8 mouse cellular contexts compared by ENCODE assay signal in genomic region chr19:5473720-5474119, GRCm38 (mm10). TPM values are rescaled to one million over a fixed set of nuclear protein-coding genes. Genes with fewer than 3 reads are reported as not detected.
DNase-seq lines count a peak whose midpoint lies in the region; ATAC-seq and TF ChIP-seq lines count a peak whose summit lies in the region.

Efemp2 (plus strand) TSS chr19:5473954.

- TF ChIP-seq POLR2A in spleen, adult 2 months (IDR thresholded peaks at IDR 0.05; ENCODE audit: low read depth, low read length): no peak
- TF ChIP-seq POLR2A in myocyte (IDR thresholded peaks at IDR 0.05; ENCODE audit: insufficient read length, low read depth): peak; percentile 78

- no peaks in the 10 kb centered on the region for H3K9me3 ChIP-seq in embryonic facial prominence, embryonic 15.5 days (replicated peaks)
- H3K9me3 ChIP-seq in heart, embryonic 12.5 days (replicated peaks): no peaks in the 10 kb centered on the region
- no peaks in the 10 kb centered on the region for H3K9me3 ChIP-seq in kidney, embryonic 16.5 days (ENCODE audit: low read length)
- no peaks in the 10 kb centered on the region for H3K9me3 ChIP-seq in liver, embryonic 12.5 days (replicated peaks)

- H3ac ChIP-seq in myocyte (ENCODE audit: control insufficient read depth, insufficient read length): peak within 1 kb of the TSS; percentile 75

- peak; percentile 70 for ATAC-seq in embryonic facial prominence, embryonic 15.5 days (ENCODE audit: insufficient number of reproducible peaks, low FRiP score, low TSS enrichment, low read depth)
- ATAC-seq in heart, embryonic 12.5 days (ENCODE audit: insufficient number of reproducible peaks, low FRiP score): peak; percentile 79
- ATAC-seq in kidney, embryonic 16.5 days (ENCODE audit: low FRiP score, low TSS enrichment): peak; percentile 77
- peak; percentile 70 for ATAC-seq in liver, embryonic 12.5 days

- H3K9ac ChIP-seq in embryonic facial prominence, embryonic 15.5 days: peak within 1 kb of the TSS; percentile 74
- peak within 1 kb of the TSS; percentile 89 for H3K9ac ChIP-seq in heart, embryonic 12.5 days
- H3K9ac ChIP-seq in kidney, embryonic 16.5 days (replicated peaks; ENCODE audit: low read length): peak within 1 kb of the TSS; percentile 86
- peak within 1 kb of the TSS; percentile 67 for H3K9ac ChIP-seq in liver, embryonic 12.5 days

- peak within 1 kb of the TSS; percentile 38; the same call in 1 of the 2 replicates for H3K4me3 ChIP-seq in spleen, adult 2 months (ENCODE audit: extremely low read depth, insufficient read depth, insufficient read length)
- H3K4me3 ChIP-seq in embryonic facial prominence, embryonic 15.5 days (replicated peaks): peak within 1 kb of the TSS; percentile 65
- peak within 1 kb of the TSS; percentile 74 for H3K4me3 ChIP-seq in heart, embryonic 12.5 days
- peak within 1 kb of the TSS; percentile 64 for H3K4me3 ChIP-seq in kidney, embryonic 16.5 days (ENCODE audit: low read length)
- peak within 1 kb of the TSS; percentile 61 for H3K4me3 ChIP-seq in liver, embryonic 12.5 days
- H3K4me3 ChIP-seq in myocyte: peak within 1 kb of the TSS; percentile 62

- H3K36me3 ChIP-seq in spleen, adult 2 months (ENCODE audit: control insufficient read depth, insufficient read depth, low read length): no peaks in the 10 kb centered on the region
- H3K36me3 ChIP-seq in embryonic facial prominence, embryonic 15.5 days: peaks cover 22% of the 10 kb centered on the region
- peaks cover 18% of the 10 kb centered on the region for H3K36me3 ChIP-seq in heart, embryonic 12.5 days
- H3K36me3 ChIP-seq in kidney, embryonic 16.5 days (ENCODE audit: insufficient read depth, low read length): peaks cover 8% of the 10 kb centered on the region
- H3K36me3 ChIP-seq in liver, embryonic 12.5 days: 0 out of 2 replicates have a peak, but pooled peaks cover 5% of the 10 kb centered on the region
- H3K36me3 ChIP-seq in myocyte (ENCODE audit: control insufficient read depth, insufficient read depth): peaks cover 5% of the 10 kb centered on the region

- peak within 1 kb of the TSS; percentile 82 for H3K4me2 ChIP-seq in embryonic facial prominence, embryonic 15.5 days (replicated peaks)
- peak within 1 kb of the TSS; percentile 82 for H3K4me2 ChIP-seq in heart, embryonic 12.5 days
- peak within 1 kb of the TSS; percentile 66 for H3K4me2 ChIP-seq in kidney, embryonic 16.5 days (replicated peaks; ENCODE audit: low read depth, low read length)
- H3K4me2 ChIP-seq in liver, embryonic 12.5 days: peak within 1 kb of the TSS; percentile 88
- peak within 1 kb of the TSS; percentile 95 for H3K4me2 ChIP-seq in myocyte (ENCODE audit: low read depth)

- H3K4me1 ChIP-seq in spleen, adult 2 months (ENCODE audit: control insufficient read depth, insufficient read depth, insufficient read length): peaks cover 2% of the 10 kb centered on the region
- H3K4me1 ChIP-seq in embryonic facial prominence, embryonic 15.5 days: peaks cover 39% of the 10 kb centered on the region
- H3K4me1 ChIP-seq in heart, embryonic 12.5 days (replicated peaks): peaks cover 32% of the 10 kb centered on the region
- peaks cover 21% of the 10 kb centered on the region for H3K4me1 ChIP-seq in kidney, embryonic 16.5 days (ENCODE audit: insufficient read depth, low read length)
- H3K4me1 ChIP-seq in liver, embryonic 12.5 days: peaks cover 31% of the 10 kb centered on the region

- H3K27ac ChIP-seq in spleen, adult 2 months (ENCODE audit: insufficient read depth, low read length): no peak within 1 kb of the TSS; the same call in 1 of the 2 replicates
- H3K27ac ChIP-seq in embryonic facial prominence, embryonic 15.5 days (replicated peaks): peak within 1 kb of the TSS; percentile 93
- peak within 1 kb of the TSS; percentile 86 for H3K27ac ChIP-seq in heart, embryonic 12.5 days (ENCODE audit: poor library complexity, severe bottlenecking)
- peak within 1 kb of the TSS; percentile 84 for H3K27ac ChIP-seq in kidney, embryonic 16.5 days (ENCODE audit: low read length)
- peak within 1 kb of the TSS; percentile 65 for H3K27ac ChIP-seq in liver, embryonic 12.5 days

- peaks cover 13% of the 10 kb centered on the region for H3K27me3 ChIP-seq in spleen, adult 2 months (ENCODE audit: control insufficient read depth, insufficient read depth, low read length)
- no peaks in the 10 kb centered on the region for H3K27me3 ChIP-seq in embryonic facial prominence, embryonic 15.5 days
- no peaks in the 10 kb centered on the region for H3K27me3 ChIP-seq in heart, embryonic 12.5 days (replicated peaks)
- H3K27me3 ChIP-seq in kidney, embryonic 16.5 days (ENCODE audit: insufficient read depth, low read length): no peaks in the 10 kb centered on the region
- H3K27me3 ChIP-seq in liver, embryonic 12.5 days (replicated peaks): peaks cover 31% of the 10 kb centered on the region
- H3K27me3 ChIP-seq in myocyte (ENCODE audit: control insufficient read depth, insufficient read depth, insufficient read length): no peaks in the 10 kb centered on the region

- peaks cover 19% of the 10 kb centered on the region for H3K79me2 ChIP-seq in myocyte (ENCODE audit: control insufficient read depth, insufficient read depth)

- DNase-seq in spleen, adult 2 months (ENCODE audit: low read depth in 1 of 2, low spot score in 2 of 2): peak in 1 of 2 experiments; percentile 43
- no peak for DNase-seq in spleen, adult 12 weeks (ENCODE audit: low spot score)
- DNase-seq in thymus, adult 18-20 months: peak; percentile 53 to 61

- 28% methylated on average over 22 of the region's 22 CpGs for WGBS in spleen, adult 2 months
- under 1% methylated on average over 22 of the region's 22 CpGs for WGBS in embryonic facial prominence, embryonic 15.5 days
- WGBS in heart, embryonic 12.5 days: 2% methylated on average over 22 of the region's 22 CpGs
- WGBS in kidney, embryonic 16.5 days: 2% methylated on average over 22 of the region's 22 CpGs
- 2% methylated on average over 22 of the region's 22 CpGs for WGBS in liver, embryonic 12.5 days (ENCODE audit: insufficient replicate concordance)

- no peak for TF ChIP-seq CTCF in spleen, adult 2 months (IDR thresholded peaks at IDR 0.05; ENCODE audit: extremely low read depth, insufficient read depth, insufficient read length, insufficient replicate concordance)

TF ChIP-seq in myocyte, 11 proteins besides CTCF, POLR2A, EP300 and RAD21:
- TF ChIP-seq TCF3 (IDR thresholded peaks at IDR 0.05; ENCODE audit: insufficient read length, low read depth) (no peak), MYOG (IDR thresholded peaks at IDR 0.05; ENCODE audit: control insufficient read depth in 1 of 3, insufficient read depth in 1 of 3, insufficient read length in 2 of 3, low read depth in 2 of 3) (peak in 1 of 3 experiments; percentile 20), TCF12 (IDR thresholded peaks at IDR 0.05; ENCODE audit: insufficient read depth, poor library complexity, severe bottlenecking) (no peak), MAX (IDR thresholded peaks at IDR 0.05; ENCODE audit: low read depth) (no peak), CEBPB (IDR thresholded peaks at IDR 0.05; ENCODE audit: insufficient read depth, poor library complexity, severe bottlenecking) (no peak), POLR2AphosphoS2 (IDR thresholded peaks at IDR 0.05; ENCODE audit: insufficient read length, low read depth) (peak; percentile 90)

RNA-seq across cellular contexts. Expression of gene Efemp2, which starts in this region (rescaled TPM):
- polyA plus RNA-seq in spleen, adult 2 months (2012; rRNA removed): 21.7 and 29.4 TPM in 2 replicates
- polyA plus RNA-seq in embryonic facial prominence, embryonic 15.5 days (2015; fragmentation: Nextera tagmentation; extraction: Ambion mirVana): 219 and 226 TPM in 2 replicates
- 70.3 and 70.6 TPM in 2 replicates for polyA plus RNA-seq in heart, embryonic 12.5 days (2016; fragmentation: Nextera tagmentation; extraction: Ambion mirVana)
- 197 and 208 TPM in 2 replicates for polyA plus RNA-seq in kidney, embryonic 16.5 days (2015; fragmentation: Nextera tagmentation; extraction: Ambion mirVana)
- polyA plus RNA-seq in liver, embryonic 12.5 days (2016; fragmentation: Nextera tagmentation; extraction: Ambion mirVana): 30.0 and 30.6 TPM in 2 replicates
- polyA plus RNA-seq in myocyte (2012; fragmentation: generic; extraction: Trizol): 81.3 TPM
